Mouse (Mus musculus) hindbrain, embryonic 12.5 days (tissue): Measurements from ENCODE around the gene Slc1a4. TPM values are rescaled to one million over a fixed set of nuclear protein-coding genes. Genes with fewer than 3 reads are reported as not detected.

Source experiments
- ATAC-seq: fragments of 200-750 bp; cut with Nextera tagmentation; 2 replicates; pipeline ENCODE4 v1.8.0; 2017; ENCODE audit warnings: moderate TSS enrichment; ENCODE audit not compliant: low FRiP score
- H3K27ac ChIP-seq: fragments of 300-500 bp; sonication (generic); 2 replicates; pipeline ENCODE4 v1.5.1; 2016; ENCODE audit warnings: mild to moderate bottlenecking
- H3K27me3 ChIP-seq: fragments of 300-500 bp; sonication (generic); 2 replicates; pipeline ENCODE4 v1.6.1; 2016; ENCODE audit warnings: mild to moderate bottlenecking
- H3K36me3 ChIP-seq: fragments of 300-500 bp; sonication (generic); 2 replicates; pipeline ENCODE4 v1.6.1; 2016; ENCODE audit warnings: mild to moderate bottlenecking
- H3K4me1 ChIP-seq: fragments of 300-500 bp; sonication (generic); 2 replicates; pipeline ENCODE4 v1.6.1; 2016
- H3K4me2 ChIP-seq: fragments of 300-500 bp; sonication (generic); replicated peaks from 2 replicates; pipeline ENCODE4 v1.6.1; 2016; ENCODE audit warnings: mild to moderate bottlenecking
- H3K4me3 ChIP-seq: fragments of 300-500 bp; sonication (generic); 2 replicates; pipeline ENCODE4 v1.5.1; 2016; ENCODE audit warnings: mild to moderate bottlenecking
- H3K9ac ChIP-seq: fragments of 300-500 bp; sonication (generic); 2 replicates; pipeline ENCODE4 v1.6.1; 2016; ENCODE audit warnings: mild to moderate bottlenecking, moderate library complexity
- H3K9me3 ChIP-seq: fragments of 300-500 bp; sonication (generic); replicated peaks from 2 replicates; pipeline ENCODE4 v1.6.1; 2016; ENCODE audit warnings: mild to moderate bottlenecking
- WGBS: fragments of 180-500 bp; shearing (Covaris S2); methylation state at CpG from one replicate; pipeline ENCODE4 v1.1.7; 2016; 5-methylcytosine and 5-hydroxymethylcytosine counted together
- polyA plus RNA-seq: library from polyadenylated mRNA; unstranded; fragments of >200 nt; fragmentation: Nextera tagmentation; extraction: Ambion mirVana; gene quantifications from 2 replicates; pipeline ENCODE4 v1.2.1, GENCODE M21; 2016

The Slc1a4 gene
- polyA plus RNA-seq, 1 experiment from 2014 or later: 25.2 TPM

- no peaks in the 10 kb centered on the region for H3K4me1 ChIP-seq
- no peaks in the 10 kb centered on the region for H3K9me3 ChIP-seq
- 67% methylated on average over 1 of the region's 1 CpGs for WGBS
- no peak overlapping the region for H3K4me3 ChIP-seq
- no peak overlapping the region for H3K9ac ChIP-seq
- H3K27me3 ChIP-seq: no peaks in the 10 kb centered on the region
- ATAC-seq: no peak
- no peak overlapping the region for H3K27ac ChIP-seq
- H3K36me3 ChIP-seq: no peaks in the 10 kb centered on the region
- H3K4me2 ChIP-seq: no peak overlapping the region
Observed at GRCm38 (mm10) chr11:20341598-20341997, 9.1 kb upstream of the Slc1a4 start.

GRCm38 (mm10) chr11:20338703-20339102 is 6.2 kb upstream of the Slc1a4 start:
- Histone ChIP-seq H3K4me3 (no peak overlapping the region), H3K27ac (no peak overlapping the region), H3K4me2 (no peak overlapping the region), H3K9me3 (no peaks in the 10 kb centered on the region), H3K36me3 (no peaks in the 10 kb centered on the region), H3K4me1 (peaks cover 5% of the 10 kb centered on the region), H3K9ac (no peak overlapping the region), H3K27me3 (no peaks in the 10 kb centered on the region)
- WGBS: 64% methylated on average over 2 of the region's 2 CpGs
- no peak for ATAC-seq

- no peak for ATAC-seq
- Histone ChIP-seq H3K27me3 (no peaks in the 10 kb centered on the region), H3K27ac (no peak overlapping the region), H3K9ac (no peak overlapping the region), H3K9me3 (no peaks in the 10 kb centered on the region), H3K4me2 (no peak overlapping the region), H3K36me3 (no peaks in the 10 kb centered on the region), H3K4me3 (no peak overlapping the region), H3K4me1 (peaks cover 25% of the 10 kb centered on the region)
- WGBS: 17% methylated on average over 1 of the region's 1 CpGs
Observed at GRCm38 (mm10) chr11:20334301-20334700, 1.8 kb upstream of the Slc1a4 start.

GRCm38 (mm10) chr11:20331690-20332537 is 599 bp downstream of the Slc1a4 start:
- H3K4me3 ChIP-seq: peak overlapping the region; percentile 53
- no peaks in the 10 kb centered on the region for H3K27me3 ChIP-seq
- H3K9ac ChIP-seq: peak overlapping the region; percentile 71
- H3K4me2 ChIP-seq: peak overlapping the region; percentile 79
- H3K9me3 ChIP-seq: no peaks in the 10 kb centered on the region
- peak overlapping the region; percentile 97 for H3K27ac ChIP-seq
- H3K36me3 ChIP-seq: no peaks in the 10 kb centered on the region
- peaks cover 25% of the 10 kb centered on the region for H3K4me1 ChIP-seq
- 2% methylated on average over 61 of the region's 61 CpGs for WGBS
- ATAC-seq: peak; percentile 53

- H3K9ac ChIP-seq: peak overlapping the region; percentile 71
- H3K36me3 ChIP-seq: no peaks in the 10 kb centered on the region
- ATAC-seq: no peak
- H3K27ac ChIP-seq: no peak overlapping the region
- peaks cover 25% of the 10 kb centered on the region for H3K4me1 ChIP-seq
- H3K4me3 ChIP-seq: peak overlapping the region; percentile 53
- peak overlapping the region; percentile 79 for H3K4me2 ChIP-seq
- 40% methylated on average over 9 of the region's 9 CpGs for WGBS
- H3K27me3 ChIP-seq: no peaks in the 10 kb centered on the region
- no peaks in the 10 kb centered on the region for H3K9me3 ChIP-seq
Observed at GRCm38 (mm10) chr11:20331027-20331689, 1.4 kb downstream of the Slc1a4 start.

- peak overlapping the region; percentile 79; the same call in 1 of the 2 replicates for H3K4me2 ChIP-seq
- H3K27ac ChIP-seq: no peak overlapping the region
- peaks cover 25% of the 10 kb centered on the region for H3K4me1 ChIP-seq
- WGBS: 96% methylated on average over 5 of the region's 5 CpGs
- no peak overlapping the region for H3K9ac ChIP-seq
- ATAC-seq: no peak
- H3K27me3 ChIP-seq: no peaks in the 10 kb centered on the region
- H3K36me3 ChIP-seq: no peaks in the 10 kb centered on the region
- H3K4me3 ChIP-seq: no peak overlapping the region
- H3K9me3 ChIP-seq: no peaks in the 10 kb centered on the region
Observed at GRCm38 (mm10) chr11:20329711-20330110, 2.8 kb downstream of the Slc1a4 start.

GRCm38 (mm10) chr11:20328771-20329170 is 3.7 kb downstream of the Slc1a4 start:
- H3K9ac ChIP-seq: no peak overlapping the region
- no peak for ATAC-seq
- no peak overlapping the region for H3K4me2 ChIP-seq
- no peaks in the 10 kb centered on the region for H3K9me3 ChIP-seq
- H3K4me1 ChIP-seq: peaks cover 21% of the 10 kb centered on the region
- H3K27me3 ChIP-seq: no peaks in the 10 kb centered on the region
- 86% methylated on average over 6 of the region's 6 CpGs for WGBS
- H3K27ac ChIP-seq: no peak overlapping the region
- no peak overlapping the region for H3K4me3 ChIP-seq
- H3K36me3 ChIP-seq: no peaks in the 10 kb centered on the region

GRCm38 (mm10) chr11:20326328-20326995 is 6.1 kb downstream of the Slc1a4 start:
- Histone ChIP-seq H3K4me3 (no peak overlapping the region), H3K4me2 (no peak overlapping the region), H3K27me3 (no peaks in the 10 kb centered on the region), H3K9me3 (no peaks in the 10 kb centered on the region), H3K36me3 (no peaks in the 10 kb centered on the region), H3K4me1 (peaks cover 16% of the 10 kb centered on the region), H3K9ac (no peak overlapping the region), H3K27ac (no peak overlapping the region)
- 84% methylated on average over 11 of the region's 11 CpGs for WGBS
- no peak for ATAC-seq

- Histone ChIP-seq H3K27ac (no peak overlapping the region), H3K4me2 (no peak overlapping the region), H3K9ac (no peak overlapping the region), H3K9me3 (no peaks in the 10 kb centered on the region), H3K4me3 (no peak overlapping the region), H3K4me1 (peaks cover 4% of the 10 kb centered on the region; the same call in 1 of the 2 replicates), H3K36me3 (no peaks in the 10 kb centered on the region), H3K27me3 (no peaks in the 10 kb centered on the region)
- 88% methylated on average over 9 of the region's 9 CpGs for WGBS
- no peak for ATAC-seq
Observed at GRCm38 (mm10) chr11:20325073-20325694, 7.3 kb downstream of the Slc1a4 start.

- Histone ChIP-seq H3K27ac (no peak overlapping the region), H3K4me2 (no peak overlapping the region), H3K36me3 (no peaks in the 10 kb centered on the region), H3K4me1 (no peaks in the 10 kb centered on the region), H3K27me3 (no peaks in the 10 kb centered on the region), H3K4me3 (no peak overlapping the region), H3K9me3 (no peaks in the 10 kb centered on the region), H3K9ac (no peak overlapping the region)
- no peak for ATAC-seq
- 93% methylated on average over 3 of the region's 3 CpGs for WGBS
Observed at GRCm38 (mm10) chr11:20324006-20324405, 8.5 kb downstream of the Slc1a4 start.

GRCm38 (mm10) chr11:20322366-20322765 is 10.1 kb downstream of the Slc1a4 start:
- Histone ChIP-seq H3K27me3 (no peaks in the 10 kb centered on the region), H3K27ac (no peak overlapping the region), H3K4me2 (no peak overlapping the region), H3K4me3 (no peak overlapping the region), H3K36me3 (0 out of 2 replicates have a peak, but pooled peaks cover 3% of the 10 kb centered on the region), H3K4me1 (no peaks in the 10 kb centered on the region), H3K9ac (no peak overlapping the region), H3K9me3 (no peaks in the 10 kb centered on the region)
- 82% methylated on average over 3 of the region's 3 CpGs for WGBS
- no peak for ATAC-seq

GRCm38 (mm10) chr11:20320661-20321060 is 11.9 kb downstream of the Slc1a4 start:
- no peaks in the 10 kb centered on the region for H3K9me3 ChIP-seq
- H3K36me3 ChIP-seq: 0 out of 2 replicates have a peak, but pooled peaks cover 8% of the 10 kb centered on the region
- H3K27ac ChIP-seq: no peak overlapping the region
- H3K27me3 ChIP-seq: no peaks in the 10 kb centered on the region
- no peak overlapping the region for H3K4me2 ChIP-seq
- H3K4me3 ChIP-seq: no peak overlapping the region
- H3K4me1 ChIP-seq: no peaks in the 10 kb centered on the region
- ATAC-seq: no peak
- H3K9ac ChIP-seq: no peak overlapping the region
- WGBS: 87% methylated on average over 3 of the region's 3 CpGs
